ENCODE assay signal across 7 mouse cellular contexts in the genomic region with DNA sequence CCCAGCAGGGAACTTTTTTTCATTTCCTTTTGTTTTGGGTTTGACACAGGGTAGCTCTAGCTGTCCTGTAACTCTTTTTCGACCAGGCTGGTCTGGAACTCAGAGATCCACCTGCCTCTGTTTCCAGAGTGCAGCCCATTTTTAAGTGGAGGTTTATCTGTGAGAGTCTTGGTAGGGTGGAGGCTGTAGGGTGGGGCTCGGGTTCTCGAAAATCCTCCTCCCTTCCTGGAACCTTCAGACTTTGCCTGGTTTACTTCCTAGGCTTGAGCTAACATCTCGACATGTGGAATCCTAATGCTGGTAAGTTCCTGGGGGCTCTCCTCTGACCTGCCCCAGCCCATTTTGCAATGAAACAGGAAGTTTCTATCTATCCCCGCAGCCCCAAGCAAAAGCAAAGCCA. TPM values are rescaled to one million over a fixed set of nuclear protein-coding genes. Genes with fewer than 3 reads are reported as not detected.
A peak's percentile ranks its signal among the peaks of the same experiment; 100 is the strongest.
DNase-seq lines count a peak whose midpoint lies in the region; ATAC-seq and TF ChIP-seq lines count a peak whose summit lies in the region.

No protein-coding gene starts in this region.

- H3K79me2 ChIP-seq in CH12.LX (replicated peaks; ENCODE audit: control insufficient read depth, extremely low read depth, insufficient read depth, poor library complexity, severe bottlenecking) = peaks cover 28% of the 10 kb centered on the region

- no peak for ATAC-seq in forebrain, embryonic 14.5 days
- peak; percentile 82 for ATAC-seq in liver, embryonic 13.5 days (ENCODE audit: low read depth)

- no peak for TF ChIP-seq RAD21 in CH12.LX (IDR thresholded peaks at IDR 0.05; ENCODE audit: low read depth, low read length)

- DNase-seq in A20 (ENCODE audit: low read depth, low spot score) (peak; percentile 44), CH12.LX (ENCODE audit: extremely low read depth) (no peak)
- no peak for DNase-seq in forebrain, embryonic 14.5 days (ENCODE audit: low spot score)
- peak; percentile 67 for DNase-seq in liver, embryonic 13.5 days
- no peak for DNase-seq in frontal cortex, adult 2 months (ENCODE audit: extremely low spot score in 1 of 2, low spot score in 1 of 2)
- DNase-seq in thymus, postnatal 4 days = no peak
- DNase-seq in thymus, postnatal 0 days (ENCODE audit: low spot score) = no peak

- H3K4me2 ChIP-seq in CH12.LX (ENCODE audit: insufficient read depth, low read depth, poor library complexity, severe bottlenecking) = peak overlapping the region; percentile 90
- peak overlapping the region; percentile 63 for H3K4me2 ChIP-seq in forebrain, embryonic 14.5 days (ENCODE audit: low read length)
- peak overlapping the region; percentile 83 for H3K4me2 ChIP-seq in liver, embryonic 13.5 days

- dilution Hi-C loops in CH12.LX (cut with MboI; ENCODE audit: extremely low pct_ligation_motif_present, extremely low pct_unique_long_range_greater_than_20kb, low sequenced_read_pairs) = no loop called here

- TF ChIP-seq POLR2A in CH12.LX (IDR thresholded peaks at IDR 0.05; ENCODE audit: low read depth, low read length) = no peak

- WGBS in forebrain, embryonic 14.5 days = 71% methylated on average over 5 of the region's 5 CpGs
- 12% methylated on average over 5 of the region's 5 CpGs for WGBS in liver, embryonic 13.5 days (ENCODE audit: insufficient replicate concordance)

- no peak for TF ChIP-seq EP300 in CH12.LX (IDR thresholded peaks at IDR 0.05; ENCODE audit: low read length)

- in situ Hi-C loops in CH12.LX (cut with MboI; ENCODE audit: low pct_ligation_motif_present, low pct_unique_long_range_greater_than_20kb, low sequenced_read_pairs) = no loop called here

- TF ChIP-seq CTCF in CH12.LX (conservative IDR thresholded peaks at IDR 0.05 in 1 of 2, IDR thresholded peaks at IDR 0.05 in 1 of 2; ENCODE audit: low read depth in 2 of 2, low read length in 2 of 2) = no peak

- H3K9ac ChIP-seq in CH12.LX (ENCODE audit: insufficient read depth, low read depth) = peak overlapping the region; percentile 66
- H3K9ac ChIP-seq in forebrain, embryonic 14.5 days (ENCODE audit: low read length) = no peak overlapping the region
- H3K9ac ChIP-seq in liver, embryonic 13.5 days = peak overlapping the region; percentile 73

- H3K9me3 ChIP-seq in CH12.LX (replicated peaks; ENCODE audit: low read length) = no peaks in the 10 kb centered on the region
- no peaks in the 10 kb centered on the region for H3K9me3 ChIP-seq in forebrain, embryonic 14.5 days (replicated peaks; ENCODE audit: control insufficient read depth, low read length)
- no peaks in the 10 kb centered on the region for H3K9me3 ChIP-seq in liver, embryonic 13.5 days (replicated peaks)

- no peak overlapping the region for H3K27ac ChIP-seq in CH12.LX (ENCODE audit: insufficient read depth, low read depth)
- H3K27ac ChIP-seq in forebrain, embryonic 14.5 days (ENCODE audit: low read depth, low read length) = no peak overlapping the region
- peak overlapping the region; percentile 90 for H3K27ac ChIP-seq in liver, embryonic 13.5 days

- peaks cover 0 to 30% of the 10 kb centered on the region in 2 experiments; a peak in 3 of 4 replicates for H3K4me1 ChIP-seq in CH12.LX (ENCODE audit: control insufficient read depth in 1 of 2, insufficient read depth in 2 of 2)
- peaks cover 2% of the 10 kb centered on the region; the same call in 1 of the 2 replicates for H3K4me1 ChIP-seq in forebrain, embryonic 14.5 days (ENCODE audit: control insufficient read depth, insufficient read depth, low read length)
- peaks cover 66% of the 10 kb centered on the region for H3K4me1 ChIP-seq in liver, embryonic 13.5 days (replicated peaks)

- H3K36me3 ChIP-seq in CH12.LX (replicated peaks in 1 of 2; ENCODE audit: control insufficient read depth in 1 of 2, insufficient read depth in 1 of 2, low read length in 1 of 2) = peaks cover 17 to 26% of the 10 kb centered on the region in 2 experiments
- 0 out of 2 replicates have a peak, but pooled peaks cover 2% of the 10 kb centered on the region for H3K36me3 ChIP-seq in forebrain, embryonic 14.5 days (ENCODE audit: control insufficient read depth, insufficient read depth, low read length)
- peaks cover 21% of the 10 kb centered on the region for H3K36me3 ChIP-seq in liver, embryonic 13.5 days

- H3K4me3 ChIP-seq in CH12.LX (replicated peaks in 1 of 3; ENCODE audit: low read depth in 2 of 3, low read length in 2 of 3, poor library complexity in 1 of 3) = peak overlapping the region; percentile 64 to 85 (median 83)
- peak overlapping the region; percentile 41; the same call in 1 of the 2 replicates for H3K4me3 ChIP-seq in forebrain, embryonic 14.5 days (ENCODE audit: low read depth, low read length)
- H3K4me3 ChIP-seq in liver, embryonic 13.5 days (replicated peaks) = peak overlapping the region; percentile 64

- H3K27me3 ChIP-seq in CH12.LX (replicated peaks) = no peaks in the 10 kb centered on the region
- H3K27me3 ChIP-seq in forebrain, embryonic 14.5 days (replicated peaks; ENCODE audit: control insufficient read depth, insufficient read depth, low read length) = no peaks in the 10 kb centered on the region
- H3K27me3 ChIP-seq in liver, embryonic 13.5 days = no peaks in the 10 kb centered on the region

TF ChIP-seq in CH12.LX, 34 proteins besides CTCF, POLR2A, EP300 and RAD21:
- TF ChIP-seq USF2 (conservative IDR thresholded peaks at IDR 0.05; ENCODE audit: low read depth, low read length) = no peak
- no peak for TF ChIP-seq ZC3H11A (IDR thresholded peaks at IDR 0.05; ENCODE audit: low read depth, low read length)
- no peak for TF ChIP-seq CHD2 (IDR thresholded peaks at IDR 0.05; ENCODE audit: low read length)
- TF ChIP-seq ZNF384 (IDR thresholded peaks at IDR 0.05; ENCODE audit: low read depth, low read length) = no peak
- peak; percentile 15; the same call in 1 of the 2 replicates for TF ChIP-seq SIN3A (IDR thresholded peaks at IDR 0.05; ENCODE audit: low read length)

RNA-seq across cellular contexts. Expression of gene Prr13, which starts 1.0 kb away (rescaled TPM):
- total RNA-seq in CH12.LX (2012; rRNA removed) = 34.5 and 36.4 TPM in 2 replicates
- 26.1 and 32.2 TPM in 2 replicates for total RNA-seq in CH12.LX (2014; rRNA removed)
- 94.8 and 131 TPM in 2 replicates for polyA plus RNA-seq in CH12.LX (2012; ENCODE audit: insufficient read length, low read depth)
- polyA plus RNA-seq in forebrain, embryonic 14.5 days (2014; fragmentation: Nextera tagmentation; extraction: Ambion mirVana) = 103 and 116 TPM in 2 replicates
- 108 and 112 TPM in 2 replicates for polyA plus RNA-seq in liver, embryonic 13.5 days (2015; fragmentation: Nextera tagmentation; extraction: Ambion mirVana)
- 78.3 and 83.6 TPM in 2 replicates for polyA plus RNA-seq in frontal cortex, adult 2 months (2012; rRNA removed)
- polyA plus RNA-seq in thymus, postnatal 0 days (2015; fragmentation: Nextera tagmentation; extraction: Ambion mirVana) = 88.9 and 90.3 TPM in 2 replicates

RNA-seq across cellular contexts. Expression of gene Pcbp2, which starts 10.5 kb away (rescaled TPM):
- total RNA-seq in CH12.LX (2012; rRNA removed) (263 and 281 TPM in 2 replicates), CH12.LX (2014; rRNA removed) (308 and 379 TPM in 2 replicates)
- 1,350 and 1,545 TPM in 2 replicates for polyA plus RNA-seq in CH12.LX (2012; ENCODE audit: insufficient read length, low read depth)
- polyA plus RNA-seq in forebrain, embryonic 14.5 days (2014; fragmentation: Nextera tagmentation; extraction: Ambion mirVana) = 187 and 226 TPM in 2 replicates
- 91.4 and 92.1 TPM in 2 replicates for polyA plus RNA-seq in liver, embryonic 13.5 days (2015; fragmentation: Nextera tagmentation; extraction: Ambion mirVana)
- 538 and 576 TPM in 2 replicates for polyA plus RNA-seq in frontal cortex, adult 2 months (2012; rRNA removed)
- 263 and 265 TPM in 2 replicates for polyA plus RNA-seq in thymus, postnatal 0 days (2015; fragmentation: Nextera tagmentation; extraction: Ambion mirVana)

RNA-seq across cellular contexts. Expression of gene Amhr2, which starts 14.7 kb away (rescaled TPM):
- not detected in 2 replicates for total RNA-seq in CH12.LX (2012; rRNA removed)
- total RNA-seq in CH12.LX (2014; rRNA removed) = not detected in 2 replicates
- not detected in 2 replicates for polyA plus RNA-seq in CH12.LX (2012; ENCODE audit: insufficient read length, low read depth)
- 0.11 and 0.25 TPM in 2 replicates for polyA plus RNA-seq in forebrain, embryonic 14.5 days (2014; fragmentation: Nextera tagmentation; extraction: Ambion mirVana)
- 0.14 and 0.42 TPM in 2 replicates for polyA plus RNA-seq in liver, embryonic 13.5 days (2015; fragmentation: Nextera tagmentation; extraction: Ambion mirVana)
- polyA plus RNA-seq in frontal cortex, adult 2 months (2012; rRNA removed) = 1.3 and 1.6 TPM in 2 replicates
- polyA plus RNA-seq in thymus, postnatal 0 days (2015; fragmentation: Nextera tagmentation; extraction: Ambion mirVana) = 1.8 and 2.1 TPM in 2 replicates

RNA-seq across cellular contexts. Expression of gene Gm10337, which starts 43.7 kb away (rescaled TPM):
- total RNA-seq in CH12.LX (2012; rRNA removed) (not detected in 2 replicates), CH12.LX (2014; rRNA removed) (not detected in 2 replicates)
- polyA plus RNA-seq in CH12.LX (2012; ENCODE audit: insufficient read length, low read depth) = not detected in 2 replicates
- 13.4 TPM in 1 of 2 replicates, not detected in the other for polyA plus RNA-seq in forebrain, embryonic 14.5 days (2014; fragmentation: Nextera tagmentation; extraction: Ambion mirVana)
- polyA plus RNA-seq in liver, embryonic 13.5 days (2015; fragmentation: Nextera tagmentation; extraction: Ambion mirVana) = not detected in 2 replicates
- not detected in 2 replicates for polyA plus RNA-seq in frontal cortex, adult 2 months (2012; rRNA removed)
- 2.0 TPM in 1 of 2 replicates, not detected in the other for polyA plus RNA-seq in thymus, postnatal 0 days (2015; fragmentation: Nextera tagmentation; extraction: Ambion mirVana)

RNA-seq across cellular contexts. Expression of gene Sp1, which starts 53.9 kb away (rescaled TPM):
- total RNA-seq in CH12.LX (2012; rRNA removed) (23.3 and 23.5 TPM in 2 replicates), CH12.LX (2014; rRNA removed) (22.3 and 27.1 TPM in 2 replicates)
- 25.6 and 31.8 TPM in 2 replicates for polyA plus RNA-seq in CH12.LX (2012; ENCODE audit: insufficient read length, low read depth)
- polyA plus RNA-seq in forebrain, embryonic 14.5 days (2014; fragmentation: Nextera tagmentation; extraction: Ambion mirVana) = 6.6 and 7.0 TPM in 2 replicates
- polyA plus RNA-seq in liver, embryonic 13.5 days (2015; fragmentation: Nextera tagmentation; extraction: Ambion mirVana) = 4.0 and 4.3 TPM in 2 replicates
- polyA plus RNA-seq in frontal cortex, adult 2 months (2012; rRNA removed) = 10.3 and 11.4 TPM in 2 replicates
- 9.7 and 10.9 TPM in 2 replicates for polyA plus RNA-seq in thymus, postnatal 0 days (2015; fragmentation: Nextera tagmentation; extraction: Ambion mirVana)

Comparison
In these comparisons a context has a peak if more than half of its experiments do, and no peak if none do; other contexts are left out.
1. DNase-seq: peak in A20 (single experiment) and liver, embryonic 13.5 days (single experiment); none in CH12.LX (single experiment), forebrain, embryonic 14.5 days (single experiment), frontal cortex, adult 2 months (0 of 2), thymus, postnatal 4 days (single experiment) and thymus, postnatal 0 days (single experiment).
2. Peak in every context shown above with its lines, with median percentiles within 50 percentile points of each other: H3K4me2 ChIP-seq and H3K4me3 ChIP-seq.